Mouse (Mus musculus) liver, adult 2 months (tissue): ENCODE data around the gene Pik3ca. TPM values are rescaled to one million over a fixed set of nuclear protein-coding genes. Genes with fewer than 3 reads are reported as not detected.

ENCODE experiments used
- DNase-seq: peaks from one replicate; pipeline ENCODE4 v3.0.0-alpha.2; 2011; ENCODE audit warnings: low read depth, low spot score; ENCODE audit errors: extremely low read depth
- H3K27ac ChIP-seq: fragments of 200-500 bp; replicated peaks from 2 replicates; pipeline ENCODE4 v1.5.1; 2012; ENCODE audit warnings: low read depth, mild to moderate bottlenecking, control low read depth, inconsistent platforms, low read length; ENCODE audit not compliant: insufficient read depth
- H3K27me3 ChIP-seq: fragments of 200-500 bp; 2 replicates; pipeline ENCODE4 v1.6.1; 2012; ENCODE audit warnings: mild to moderate bottlenecking, moderate library complexity, low read length, inconsistent platforms; ENCODE audit not compliant: control insufficient read depth, insufficient read depth
- H3K36me3 ChIP-seq: fragments of 200-500 bp; 2 replicates; pipeline ENCODE4 v1.6.1; 2012; ENCODE audit warnings: low read length, inconsistent platforms; ENCODE audit not compliant: control insufficient read depth, insufficient read depth
- H3K4me1 ChIP-seq: fragments of 200-500 bp; 2 replicates; pipeline ENCODE4 v1.6.1; 2011; ENCODE audit warnings: low read length; ENCODE audit not compliant: control insufficient read depth, insufficient read depth
- H3K4me3 ChIP-seq: fragments of 200-500 bp; 2 replicates; pipeline ENCODE4 v1.5.1; 2011; ENCODE audit warnings: low read depth, mild to moderate bottlenecking, control low read depth, low read length, moderate library complexity; ENCODE audit not compliant: insufficient read depth
- H3K79me2 ChIP-seq: fragments of 200-500 bp; 2 replicates; pipeline ENCODE4 v1.6.1; 2012; ENCODE audit warnings: inconsistent platforms, mild to moderate bottlenecking, low read length, moderate library complexity; ENCODE audit not compliant: control insufficient read depth, insufficient read depth
- H3K9ac ChIP-seq: fragments of 200-500 bp; 2 replicates; pipeline ENCODE4 v1.6.1; 2012; ENCODE audit warnings: low read depth, mild to moderate bottlenecking, control low read depth, inconsistent platforms, low read length
- CTCF ChIP-seq: fragments of 200-500 bp; IDR thresholded peaks from 2 replicates; pipeline ENCODE4 v1.5.1; 2011; ENCODE audit warnings: low read depth, low read length, control low read depth
- POLR2A ChIP-seq: fragments of 200-500 bp; IDR thresholded peaks from 2 replicates; pipeline ENCODE4 v1.6.1; 2011; ENCODE audit warnings: low read length, control low read depth; ENCODE audit not compliant: insufficient read depth; ENCODE audit errors: extremely low read depth
- whole genome bisulfite sequencing: fragments of 180-500 bp; shearing (Covaris S2); methylation state at CpG from one replicate; pipeline ENCODE4 v1.1.7; 2018; 5-methylcytosine and 5-hydroxymethylcytosine counted together
- polyA plus RNA-seq: library from polyadenylated mRNA; depleted of rRNA; stranded (reverse); fragments of >200 nt; gene quantifications from 2 replicates; pipeline ENCODE4 v1.2.3, GENCODE M21; 2012
- total RNA-seq: library from RNA; depleted of rRNA; stranded (reverse); fragments of >200 nt; gene quantifications from 2 replicates; pipeline ENCODE4 v1.2.3, GENCODE M21; 2014

Gene Pik3ca
- total and polyA plus RNA-seq, 2 experiments = 2.8 to 21.1 TPM

DNA sequence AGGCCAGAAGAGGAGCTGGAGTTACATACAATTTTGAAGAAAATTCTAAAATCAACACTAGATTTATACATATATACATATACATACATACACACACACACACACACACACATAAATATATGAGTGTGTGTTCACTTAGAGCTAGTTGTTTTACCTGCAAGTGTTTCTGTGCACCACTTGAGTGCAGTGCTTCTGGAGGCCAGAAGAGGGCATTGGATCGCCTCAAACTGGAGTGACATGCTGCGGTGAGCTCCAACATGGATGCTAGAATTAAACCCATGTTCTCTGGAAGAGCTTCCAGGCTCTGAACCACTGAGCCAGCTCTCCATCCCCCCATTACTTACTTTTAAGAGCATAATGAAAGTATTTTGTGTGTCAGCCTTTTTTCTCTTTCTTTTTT lies 17.6 kb upstream of the Pik3ca start:
- Histone ChIP-seq H3K4me1 (no peaks in the 10 kb centered on the region), H3K79me2 (no peaks in the 10 kb centered on the region), H3K27me3 (no peaks in the 10 kb centered on the region), H3K36me3 (no peaks in the 10 kb centered on the region), H3K4me3 (no peak overlapping the region), H3K9ac (no peak overlapping the region), H3K27ac (no peak overlapping the region)
- TF ChIP-seq CTCF (peak; percentile 79), POLR2A (no peak)
- peak; percentile 41 for DNase-seq
- 61% methylated on average over 2 of the region's 2 CpGs for WGBS

DNA sequence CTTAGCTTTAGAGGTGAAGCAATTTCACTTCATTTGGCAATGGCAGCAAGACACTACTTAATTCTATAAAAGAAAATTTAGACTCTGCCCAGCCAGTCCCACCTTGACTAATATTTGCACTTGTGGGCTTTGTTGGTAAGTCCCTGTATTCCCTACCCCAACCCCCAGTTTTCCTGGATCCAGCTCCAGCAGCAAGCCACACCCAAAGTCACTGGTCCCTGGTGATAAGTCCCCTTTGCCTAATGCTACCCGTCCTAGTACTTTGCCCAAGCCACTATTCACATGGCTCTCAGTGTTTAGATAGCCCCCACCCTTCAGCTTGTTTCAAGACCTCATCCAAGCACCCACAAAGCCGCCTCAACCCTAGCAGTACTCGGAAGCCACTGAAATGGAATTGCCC lies 15.9 kb upstream of the Pik3ca start:
- no peaks in the 10 kb centered on the region for H3K36me3 ChIP-seq
- H3K9ac ChIP-seq = no peak overlapping the region
- no peak for DNase-seq
- H3K27ac ChIP-seq = no peak overlapping the region
- H3K4me1 ChIP-seq = no peaks in the 10 kb centered on the region
- H3K27me3 ChIP-seq = no peaks in the 10 kb centered on the region
- no peak overlapping the region for H3K4me3 ChIP-seq
- TF ChIP-seq POLR2A (no peak), CTCF (no peak)
- no peaks in the 10 kb centered on the region for H3K79me2 ChIP-seq
- 68% methylated on average over 3 of the region's 3 CpGs for WGBS

DNA sequence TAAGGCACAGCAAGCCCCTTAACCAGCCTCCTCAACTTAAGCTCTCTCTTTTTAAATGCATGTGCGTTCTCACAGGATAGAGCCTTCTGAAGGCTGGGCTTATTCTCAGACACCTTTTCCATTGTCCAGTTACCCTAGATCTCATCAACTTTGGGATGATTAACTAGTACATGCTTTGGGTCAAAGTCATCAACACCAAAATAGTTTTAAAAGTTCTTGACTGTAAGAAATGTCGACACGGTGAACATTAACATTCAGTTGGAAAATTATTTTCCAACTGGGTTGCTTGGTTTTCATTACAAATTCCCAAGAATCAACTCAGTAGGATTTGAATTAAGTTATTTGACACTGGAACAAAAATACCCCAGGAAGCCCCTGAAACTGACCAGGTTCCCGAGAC lies 4.6 kb upstream of the Pik3ca start:
- H3K27ac ChIP-seq = no peak overlapping the region
- H3K4me1 ChIP-seq = peaks cover 13% of the 10 kb centered on the region; the same call in 1 of the 2 replicates
- H3K79me2 ChIP-seq = no peaks in the 10 kb centered on the region; the same call in 1 of the 2 replicates
- no peaks in the 10 kb centered on the region for H3K27me3 ChIP-seq
- no peak overlapping the region for H3K9ac ChIP-seq
- DNase-seq = no peak
- H3K4me3 ChIP-seq = no peak overlapping the region
- TF ChIP-seq CTCF = no peak
- TF ChIP-seq POLR2A = no peak
- H3K36me3 ChIP-seq = no peaks in the 10 kb centered on the region
- WGBS = 98% methylated on average over 4 of the region's 4 CpGs

DNA sequence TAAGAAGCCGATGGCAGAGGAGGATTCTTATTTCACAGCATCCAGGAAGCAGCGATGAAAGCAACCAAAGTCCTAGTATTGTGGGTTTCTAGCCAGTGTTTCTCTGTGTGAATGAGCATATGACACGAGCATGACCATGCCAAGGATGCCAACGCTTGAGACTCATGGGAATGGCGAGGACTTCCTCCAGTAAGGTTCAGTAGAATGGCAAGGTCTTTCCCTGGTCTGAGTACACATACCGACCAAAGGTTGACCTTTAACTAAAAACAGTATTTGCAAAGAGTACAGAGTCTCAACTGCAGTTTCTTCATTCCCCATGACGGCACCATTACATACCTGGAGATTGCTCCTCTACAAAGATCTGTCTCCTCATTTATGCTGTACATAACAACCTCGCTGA lies 3.5 kb upstream of the Pik3ca start:
- peaks cover 15% of the 10 kb centered on the region for H3K4me1 ChIP-seq
- WGBS = 32% methylated on average over 8 of the region's 8 CpGs
- TF ChIP-seq POLR2A = no peak
- no peak for TF ChIP-seq CTCF
- no peaks in the 10 kb centered on the region for H3K36me3 ChIP-seq
- no peak overlapping the region for H3K4me3 ChIP-seq
- no peak overlapping the region for H3K9ac ChIP-seq
- peak overlapping the region; percentile 87 for H3K27ac ChIP-seq
- H3K27me3 ChIP-seq = no peaks in the 10 kb centered on the region
- H3K79me2 ChIP-seq = no peaks in the 10 kb centered on the region; the same call in 1 of the 2 replicates
- DNase-seq = peak; percentile 86

DNA sequence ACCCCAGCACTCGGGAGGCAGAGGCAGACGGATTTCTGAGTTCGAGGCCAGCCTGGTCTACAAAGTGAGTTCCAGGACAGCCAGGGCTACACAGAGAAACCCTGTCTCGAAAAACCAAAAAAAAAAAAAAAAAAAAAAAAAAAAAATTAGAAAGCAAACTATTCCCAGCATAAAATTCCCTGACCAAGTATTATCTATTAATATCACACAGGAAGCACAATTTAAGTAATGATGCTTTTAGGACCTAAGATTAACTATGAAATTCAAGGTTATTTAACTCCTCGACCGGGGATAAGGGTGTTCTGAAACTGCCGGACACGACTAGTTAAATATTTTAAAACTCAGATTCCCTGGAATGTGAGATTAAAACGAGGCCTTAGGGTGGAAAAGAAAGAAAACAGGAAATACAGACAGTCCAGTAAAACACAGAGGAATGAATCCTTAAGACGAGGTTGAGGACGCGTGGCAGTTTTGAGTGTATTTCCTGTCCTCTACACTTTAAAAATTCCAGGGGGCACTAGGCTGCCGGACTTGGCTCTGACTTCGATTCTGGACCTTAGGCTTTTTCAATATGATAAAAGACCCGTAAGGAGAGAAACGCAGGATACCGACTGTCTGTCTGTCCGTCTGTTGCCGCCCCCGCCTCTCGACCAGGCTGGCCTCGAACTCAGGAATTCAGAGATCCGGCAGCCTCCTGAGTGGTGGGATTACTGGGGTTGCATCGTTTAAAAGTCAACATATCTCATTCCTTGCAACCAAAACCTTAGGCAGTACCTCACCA lies 1.5 kb upstream of the Pik3ca start:
- Histone ChIP-seq H3K79me2 (peaks cover 11% of the 10 kb centered on the region), H3K27me3 (no peaks in the 10 kb centered on the region), H3K27ac (peak overlapping the region; percentile 90), H3K36me3 (no peaks in the 10 kb centered on the region), H3K4me3 (peak overlapping the region; percentile 55), H3K9ac (peak overlapping the region; percentile 82), H3K4me1 (peaks cover 25% of the 10 kb centered on the region)
- TF ChIP-seq POLR2A (no peak), CTCF (no peak)
- DNase-seq = peak; percentile 39
- 6% methylated on average over 24 of the region's 24 CpGs for WGBS
